Mouse (Mus musculus) B cell, adult 62 days (primary cell): ENCODE data around the gene Accsl. TPM values are rescaled to one million over a fixed set of nuclear protein-coding genes. Genes with fewer than 3 reads are reported as not detected.

ENCODE experiments used
- total RNA-seq: library from RNA; stranded (reverse); gene quantifications from 4 replicates; pipeline ENCODE4 v1.2.4, GENCODE M21; 2023

Gene Accsl
- not detected in 4 replicates for total RNA-seq

DNA sequence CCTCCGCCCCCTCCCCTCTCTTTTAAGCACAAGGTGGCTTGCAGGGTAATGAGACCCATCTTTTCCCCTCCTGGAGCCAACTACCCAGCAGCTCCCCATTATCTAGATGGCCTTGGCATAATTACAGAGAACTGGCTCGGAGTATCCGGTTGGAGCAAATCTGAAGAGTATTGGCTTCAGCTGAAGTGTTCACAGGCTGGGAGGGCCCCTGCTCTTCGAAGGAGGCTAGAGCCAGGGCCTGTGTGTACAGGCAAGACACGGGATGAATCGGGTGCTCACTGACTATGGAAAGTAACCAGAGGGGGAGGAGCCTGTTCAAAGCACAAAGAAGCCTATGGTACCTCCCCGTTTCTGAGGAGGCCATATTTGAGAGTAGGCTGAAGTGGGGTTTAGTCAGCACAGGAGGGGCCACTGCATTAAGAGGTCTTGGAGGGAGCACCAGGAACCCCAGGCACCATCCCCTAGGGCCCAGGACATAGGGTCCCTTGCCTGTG is at the start of gene Accsl:
TSS of gene Accsl (minus strand) at position 51 of the 494 bp plus-strand sequence.

DNA sequence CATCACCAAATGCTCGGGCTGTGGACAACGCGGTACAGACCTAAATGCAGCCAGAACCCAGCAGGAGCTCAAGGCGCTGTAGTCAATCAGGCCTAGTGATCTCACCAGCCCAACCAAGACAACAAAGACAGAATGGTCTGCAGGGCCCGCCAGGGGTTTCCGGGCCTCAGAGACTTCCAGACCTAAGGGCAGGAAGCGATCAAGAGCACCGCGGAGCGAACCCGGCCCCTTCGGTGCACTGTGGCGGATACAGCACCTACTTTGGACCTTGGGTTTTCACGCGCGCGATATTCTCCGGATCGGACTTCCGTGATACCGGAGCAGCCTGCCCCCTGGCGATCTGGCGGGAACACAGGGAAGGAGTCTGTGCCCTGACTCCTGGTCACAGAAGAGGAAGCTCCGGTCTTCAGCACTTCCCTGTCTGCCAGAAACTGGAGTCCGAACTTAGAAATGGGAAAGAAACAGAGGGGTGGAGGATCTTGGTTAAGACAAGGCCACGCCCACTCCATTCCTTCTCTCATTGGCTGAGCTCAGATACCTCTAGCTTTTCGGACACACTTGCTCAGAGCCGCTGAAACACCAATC is 19.4 kb downstream of the Accsl start, which contains the start of gene Accs:
TSS of gene Accs (minus strand) at position 439 of the 585 bp plus-strand sequence.

DNA sequence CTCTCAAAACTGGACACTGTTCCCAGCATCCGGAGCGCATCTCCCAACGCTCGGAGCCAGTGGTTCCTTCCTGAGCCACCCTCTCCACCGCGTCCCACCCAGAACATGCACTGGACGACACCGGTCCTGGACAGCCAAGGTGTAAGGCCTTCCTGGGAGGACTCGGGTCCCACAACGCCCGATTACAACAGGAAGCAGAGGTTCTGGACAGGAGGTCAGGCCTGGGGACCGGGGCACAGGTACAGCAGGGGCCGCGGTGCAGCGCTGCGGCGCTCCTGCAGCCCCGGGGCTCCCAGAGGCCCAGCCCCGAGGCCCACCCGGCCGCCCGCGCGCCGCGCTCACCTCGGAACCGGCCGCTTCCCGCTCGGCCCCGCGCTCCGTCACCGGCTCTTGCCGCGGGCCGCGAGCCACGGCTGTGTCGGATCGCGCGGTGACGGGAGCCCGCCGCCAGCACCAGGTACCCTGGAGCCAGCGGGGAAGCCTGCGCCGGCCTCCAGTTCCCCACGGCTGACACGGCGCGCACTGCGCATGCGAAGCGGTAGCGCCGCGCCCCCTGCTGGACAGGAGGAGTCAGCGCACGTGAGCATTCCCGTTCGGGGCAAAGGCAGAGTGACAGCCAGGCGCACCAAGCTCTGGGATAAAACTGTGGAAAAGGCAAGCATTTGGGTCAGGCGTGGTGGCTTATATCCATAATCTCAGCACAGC is 46.8 kb downstream of the Accsl start, which contains the start of gene Ext2:
TSS of gene Ext2 (minus strand) at position 524 of the 705 bp plus-strand sequence.

Other genes starting within 250 kb of the Accsl start
- not detected in 4 replicates for gene Alx4, start 226.8 kb downstream of the Accsl start, total RNA-seq
- gene Ext2, start 46.6 kb downstream of the Accsl start, total RNA-seq: 42.0 to 52.5 TPM (median 50.8 TPM) in 4 replicates
- gene Accs, start 19.2 kb downstream of the Accsl start, total RNA-seq: 15.0 to 18.2 TPM (median 15.4 TPM) in 4 replicates
- 0.47 to 0.89 TPM in 2 of 4 replicates, not detected in the others for gene Gm13889, start 88.0 kb upstream of the Accsl start, total RNA-seq
- 1.5 TPM in 1 of 4 replicates, not detected in the others for gene Gm27027, start 127.2 kb upstream of the Accsl start, total RNA-seq
- 59.6 to 71.1 TPM (median 66.9 TPM) in 4 replicates for gene Alkbh3, start 141.7 kb upstream of the Accsl start, total RNA-seq